Mouse (Mus musculus): ENCODE results near the gene Wwc2. TPM values are rescaled to one million over a fixed set of nuclear protein-coding genes. Genes with fewer than 3 reads are reported as not detected.

Wwc2 gene
- polyA plus RNA-seq, 1 experiment from 2014 or later, result 1.8 TPM

DNA sequence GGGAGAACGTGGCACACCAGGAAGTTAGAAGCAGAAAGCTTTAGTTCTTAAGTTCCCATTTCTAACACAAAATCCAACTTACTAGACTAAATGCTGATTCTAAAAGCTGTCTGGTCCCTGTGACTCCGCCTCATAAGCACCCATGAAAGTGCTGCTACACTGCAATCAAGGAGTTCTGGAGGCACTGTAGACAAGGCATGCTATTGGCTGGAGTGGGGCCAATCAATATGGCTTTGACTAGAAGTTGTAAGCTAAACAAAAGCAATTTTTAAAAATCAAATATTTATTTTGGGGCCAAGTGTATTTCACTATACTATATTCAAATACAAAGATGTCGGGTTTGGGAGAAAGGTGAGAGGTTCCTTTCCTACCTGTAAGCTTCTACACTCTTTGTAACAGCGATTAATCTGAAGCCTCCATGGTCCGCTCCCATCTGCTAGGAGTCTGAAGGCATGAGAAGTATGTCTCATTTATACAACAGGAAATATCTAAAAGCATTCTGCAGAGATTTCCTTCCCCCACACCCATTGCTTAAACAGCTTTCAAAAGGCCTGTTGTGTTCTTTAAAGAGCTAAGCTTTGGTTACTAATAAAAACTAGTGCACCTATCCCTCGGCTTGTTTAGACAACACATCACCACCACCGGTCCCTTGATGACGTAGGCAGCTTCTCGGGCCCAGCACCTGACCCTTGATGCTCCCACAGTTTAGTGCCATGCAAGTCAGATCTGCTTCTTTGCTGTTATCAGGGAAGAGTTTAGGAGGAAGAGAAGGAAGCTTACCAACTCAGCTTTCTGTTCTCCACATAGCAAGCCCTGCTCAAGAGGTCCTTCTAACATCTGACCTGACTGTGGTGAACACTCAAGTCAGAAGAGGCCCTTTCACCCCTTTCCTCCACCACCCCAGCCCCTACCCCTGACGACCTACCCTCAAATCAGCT lies 50.5 kb downstream of the Wwc2 start:
- no peaks in the 10 kb centered on the region; the same call in 1 of the 2 replicates for H3K4me1 ChIP-seq (ENCODE audit: insufficient read depth)
- no peaks in the 10 kb centered on the region for H3K27me3 ChIP-seq (ENCODE audit: insufficient read depth, low read length)
- TF ChIP-seq CTCF (IDR thresholded peaks at IDR 0.05; ENCODE audit: low read depth) (no peak), EP300 (IDR thresholded peaks at IDR 0.05; ENCODE audit: low read depth) (no peak)
- H3K4me3 ChIP-seq (ENCODE audit: low read depth, low read length), result no peak overlapping the region
- H3K4me2 ChIP-seq (ENCODE audit: low read depth, low read length), result 0 out of 2 replicates have a peak overlapping the region, but pooled peaks have one; percentile 9
- ATAC-seq (no peak), DNase-seq (no peak)
- H3K9ac ChIP-seq (replicated peaks), result no peak overlapping the region
- H3K36me3 ChIP-seq (replicated peaks; ENCODE audit: insufficient read depth, low read length), result no peaks in the 10 kb centered on the region
- WGBS (ENCODE audit: insufficient replicate concordance), result 62% methylated on average over 10 of the region's 10 CpGs
- no peaks in the 10 kb centered on the region for H3K9me3 ChIP-seq (ENCODE audit: low read length)
- peak overlapping the region; percentile 48; the same call in 1 of the 2 replicates for H3K27ac ChIP-seq (ENCODE audit: low read depth)

DNA sequence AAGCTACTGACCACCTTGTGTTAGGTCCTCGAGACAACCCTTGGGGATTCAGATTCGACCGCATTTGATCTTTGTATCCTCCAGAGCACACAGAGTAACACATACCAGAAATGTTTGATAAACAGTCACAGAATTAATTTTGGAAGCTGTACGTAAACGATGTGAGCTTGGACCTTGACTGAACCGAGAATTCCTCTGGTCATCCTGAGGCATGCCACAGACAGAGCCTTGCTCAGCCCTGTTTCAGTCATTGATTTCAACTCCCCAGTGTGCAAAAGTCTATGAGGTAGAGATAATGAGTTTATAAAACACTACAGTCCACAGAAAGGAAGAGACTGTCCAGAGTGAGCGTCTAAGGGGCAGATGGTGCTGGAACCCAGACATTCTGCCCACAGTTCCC lies 51.5 kb downstream of the Wwc2 start:
- H3K27me3 ChIP-seq (ENCODE audit: insufficient read depth, low read length), result no peaks in the 10 kb centered on the region
- H3K4me1 ChIP-seq (ENCODE audit: insufficient read depth), result no peaks in the 10 kb centered on the region; the same call in 1 of the 2 replicates
- H3K27ac ChIP-seq (ENCODE audit: low read depth), result peak overlapping the region; percentile 8; the same call in 1 of the 2 replicates
- H3K9me3 ChIP-seq (ENCODE audit: low read length), result no peaks in the 10 kb centered on the region
- no peak for DNase-seq
- no peak overlapping the region for H3K9ac ChIP-seq (replicated peaks)
- TF ChIP-seq CTCF (IDR thresholded peaks at IDR 0.05; ENCODE audit: low read depth) (no peak), EP300 (IDR thresholded peaks at IDR 0.05; ENCODE audit: low read depth) (no peak)
- ATAC-seq, result no peak
- no peak overlapping the region for H3K4me2 ChIP-seq (ENCODE audit: low read depth, low read length)
- no peaks in the 10 kb centered on the region for H3K36me3 ChIP-seq (replicated peaks; ENCODE audit: insufficient read depth, low read length)
- H3K4me3 ChIP-seq (ENCODE audit: low read depth, low read length), result no peak overlapping the region
- 69% methylated on average over 7 of the region's 7 CpGs for WGBS (ENCODE audit: insufficient replicate concordance)

DNA sequence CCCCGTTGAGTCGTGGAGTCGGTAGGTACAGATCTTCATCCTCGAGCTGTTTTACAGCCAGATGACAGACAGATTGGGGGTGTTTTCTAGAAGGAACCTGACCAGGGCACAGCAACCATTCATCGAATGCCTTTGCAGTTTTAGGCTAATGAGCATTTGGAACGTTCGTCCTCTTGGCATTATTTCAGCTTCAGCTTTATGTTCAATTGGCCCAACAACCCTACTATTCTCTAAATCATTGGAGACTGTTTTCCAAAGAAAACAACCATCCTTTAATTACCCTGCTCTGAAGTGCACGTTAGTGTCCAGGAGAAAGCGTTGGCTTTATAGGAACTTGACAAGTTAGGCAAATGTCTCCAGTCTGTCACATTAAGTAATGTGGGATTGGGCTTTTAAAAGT lies 54.3 kb downstream of the Wwc2 start:
- TF ChIP-seq EP300 (IDR thresholded peaks at IDR 0.05; ENCODE audit: low read depth), result no peak
- no peak for TF ChIP-seq CTCF (IDR thresholded peaks at IDR 0.05; ENCODE audit: low read depth)
- peaks cover 6% of the 10 kb centered on the region; the same call in 1 of the 2 replicates for H3K4me1 ChIP-seq (ENCODE audit: insufficient read depth)
- no peaks in the 10 kb centered on the region for H3K27me3 ChIP-seq (ENCODE audit: insufficient read depth, low read length)
- no peak overlapping the region for H3K9ac ChIP-seq (replicated peaks)
- 71% methylated on average over 9 of the region's 9 CpGs for WGBS (ENCODE audit: insufficient replicate concordance)
- no peak overlapping the region for H3K4me2 ChIP-seq (ENCODE audit: low read depth, low read length)
- ATAC-seq (no peak), DNase-seq (no peak)
- H3K36me3 ChIP-seq (replicated peaks; ENCODE audit: insufficient read depth, low read length), result no peaks in the 10 kb centered on the region
- no peak overlapping the region for H3K4me3 ChIP-seq (ENCODE audit: low read depth, low read length)
- H3K9me3 ChIP-seq (ENCODE audit: low read length), result no peaks in the 10 kb centered on the region
- no peak overlapping the region for H3K27ac ChIP-seq (ENCODE audit: low read depth)

DNA sequence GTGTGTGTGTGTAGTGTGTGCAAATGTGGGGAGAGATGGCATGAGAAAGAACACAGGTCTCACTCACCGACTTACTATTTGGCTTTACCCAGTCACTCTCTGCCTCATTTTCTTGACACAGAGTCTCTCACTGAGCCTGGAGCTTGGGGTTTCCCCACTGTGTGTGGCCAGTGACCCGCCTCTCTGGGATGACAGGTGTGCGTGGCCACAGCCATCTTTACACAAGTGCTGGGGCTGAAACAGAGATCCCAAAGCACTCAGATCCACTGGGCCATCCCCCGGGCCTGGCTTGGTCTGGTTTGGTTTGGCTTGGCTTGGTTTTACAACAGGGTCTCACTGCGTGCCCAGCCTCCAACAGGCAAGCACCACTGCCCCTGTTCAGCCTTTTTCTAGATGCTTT lies 55.3 kb downstream of the Wwc2 start:
- Histone ChIP-seq H3K9me3 (ENCODE audit: low read length) (no peaks in the 10 kb centered on the region), H3K4me1 (ENCODE audit: insufficient read depth) (peaks cover 6% of the 10 kb centered on the region; the same call in 1 of the 2 replicates), H3K4me2 (ENCODE audit: low read depth, low read length) (no peak overlapping the region), H3K27me3 (ENCODE audit: insufficient read depth, low read length) (no peaks in the 10 kb centered on the region), H3K36me3 (replicated peaks; ENCODE audit: insufficient read depth, low read length) (no peaks in the 10 kb centered on the region), H3K9ac (replicated peaks) (no peak overlapping the region), H3K27ac (ENCODE audit: low read depth) (no peak overlapping the region), H3K4me3 (ENCODE audit: low read depth, low read length) (no peak overlapping the region)
- DNase-seq, result no peak
- ATAC-seq, result no peak
- no peak for TF ChIP-seq CTCF (IDR thresholded peaks at IDR 0.05; ENCODE audit: low read depth)
- TF ChIP-seq EP300 (IDR thresholded peaks at IDR 0.05; ENCODE audit: low read depth), result no peak
- 77% methylated on average over 5 of the region's 5 CpGs for WGBS (ENCODE audit: insufficient replicate concordance)

DNA sequence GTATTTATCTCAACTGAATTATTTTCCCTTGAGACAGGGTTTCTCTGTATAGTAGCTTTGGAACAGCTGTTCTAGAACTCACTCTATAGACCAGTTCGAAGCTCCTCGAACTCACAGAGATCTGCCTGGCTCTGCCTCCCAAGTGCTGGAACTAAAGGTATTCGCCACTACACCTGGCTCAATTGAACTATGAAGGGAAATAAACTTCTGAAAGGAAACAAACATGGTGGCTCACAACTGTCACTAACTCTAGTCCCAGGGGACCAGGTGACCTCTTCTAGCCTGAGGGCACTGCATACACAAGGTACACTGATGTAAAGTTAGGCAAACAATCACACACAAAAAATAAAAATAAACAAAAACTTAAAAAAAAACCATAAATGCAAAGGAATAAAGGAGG lies 57.6 kb downstream of the Wwc2 start:
- DNase-seq (no peak), ATAC-seq (no peak)
- Histone ChIP-seq H3K9ac (replicated peaks) (no peak overlapping the region), H3K4me3 (ENCODE audit: low read depth, low read length) (no peak overlapping the region), H3K4me1 (ENCODE audit: insufficient read depth) (peaks cover 6% of the 10 kb centered on the region; the same call in 1 of the 2 replicates), H3K27me3 (ENCODE audit: insufficient read depth, low read length) (no peaks in the 10 kb centered on the region), H3K9me3 (ENCODE audit: low read length) (no peaks in the 10 kb centered on the region), H3K36me3 (replicated peaks; ENCODE audit: insufficient read depth, low read length) (no peaks in the 10 kb centered on the region), H3K27ac (ENCODE audit: low read depth) (no peak overlapping the region), H3K4me2 (ENCODE audit: low read depth, low read length) (no peak overlapping the region)
- no peak for TF ChIP-seq CTCF (IDR thresholded peaks at IDR 0.05; ENCODE audit: low read depth)
- no peak for TF ChIP-seq EP300 (IDR thresholded peaks at IDR 0.05; ENCODE audit: low read depth)
- WGBS (ENCODE audit: insufficient replicate concordance), result 86% methylated on average over 3 of the region's 3 CpGs

DNA sequence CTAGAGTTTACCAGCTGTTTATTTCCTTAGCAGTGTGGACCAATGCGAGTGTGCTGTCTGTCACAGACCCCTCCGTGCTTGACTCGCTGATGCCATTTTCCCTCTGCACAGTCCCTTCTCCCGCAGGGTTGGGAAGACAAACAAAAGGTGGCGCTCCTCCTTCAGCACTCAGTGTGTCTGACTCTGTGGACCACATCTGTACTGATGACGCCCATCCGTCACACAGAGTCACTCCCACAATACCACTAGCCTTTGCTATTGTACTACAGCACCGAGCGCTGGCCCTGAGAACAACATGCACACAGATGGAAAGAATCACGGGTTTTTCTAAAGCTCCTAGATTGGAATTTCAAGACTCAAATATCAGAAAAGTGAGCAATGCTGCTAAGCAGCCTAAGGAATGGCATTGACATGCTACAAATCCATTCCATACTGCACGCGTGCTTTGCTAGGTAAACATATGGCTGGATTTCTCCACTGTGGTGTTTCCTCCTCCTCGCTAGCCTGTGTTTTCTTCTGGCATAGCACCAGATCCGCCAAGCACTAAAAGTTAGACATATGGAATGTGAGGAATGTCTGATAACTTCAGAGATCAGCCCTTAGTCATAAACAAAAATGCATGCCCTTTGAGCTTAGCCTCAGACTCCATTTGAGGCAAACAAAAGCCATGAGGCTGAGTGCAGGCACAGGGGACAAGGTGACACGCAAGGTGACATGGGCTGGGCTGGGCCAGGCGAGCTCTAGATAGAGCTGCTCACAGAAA lies 58.5 kb downstream of the Wwc2 start:
- Histone ChIP-seq H3K4me2 (ENCODE audit: low read depth, low read length) (no peak overlapping the region), H3K4me3 (ENCODE audit: low read depth, low read length) (no peak overlapping the region), H3K27me3 (ENCODE audit: insufficient read depth, low read length) (no peaks in the 10 kb centered on the region), H3K36me3 (replicated peaks; ENCODE audit: insufficient read depth, low read length) (no peaks in the 10 kb centered on the region), H3K9me3 (ENCODE audit: low read length) (no peaks in the 10 kb centered on the region), H3K4me1 (ENCODE audit: insufficient read depth) (peaks cover 6% of the 10 kb centered on the region; the same call in 1 of the 2 replicates), H3K9ac (replicated peaks) (no peak overlapping the region), H3K27ac (ENCODE audit: low read depth) (no peak overlapping the region)
- DNase-seq, result no peak
- ATAC-seq, result 0 out of 2 replicates have a peak, but pooled peaks have one; percentile 36
- WGBS (ENCODE audit: insufficient replicate concordance), result 69% methylated on average over 16 of the region's 16 CpGs
- TF ChIP-seq CTCF (IDR thresholded peaks at IDR 0.05; ENCODE audit: low read depth) (no peak), EP300 (IDR thresholded peaks at IDR 0.05; ENCODE audit: low read depth) (no peak)

Measured in liver, postnatal 0 days (tissue).